Mouse (Mus musculus) left cerebral cortex, adult 18-20 months (tissue): ENCODE results near the gene Acaca. TPM values are rescaled to one million over a fixed set of nuclear protein-coding genes. Genes with fewer than 3 reads are reported as not detected.
A peak's percentile ranks its signal among the peaks of the same experiment; 100 is the strongest.

ENCODE experiments used
- DNase-seq, 2 experiments: peaks; one replicate each; pipeline ENCODE4 v3.0.0; 2021 to 2022; ENCODE audit warnings: low spot score in 2 of 2, mixed read lengths in 1 of 2
- total RNA-seq, 2 experiments: library from RNA; stranded (reverse); gene quantifications; 2 replicates each; pipeline ENCODE4 v1.2.3; 2021

Acaca gene
- total RNA-seq, 2 experiments from 2014 or later, result 81.4 to 90.2 TPM

- no peak for DNase-seq
These were observed 76.3 kb downstream of the Acaca start for GRCm38 (mm10) chr11:84205776-84206175.

- DNase-seq, result no peak
These were observed 81.4 kb downstream of the Acaca start for GRCm38 (mm10) chr11:84210876-84211275.

GRCm38 (mm10) chr11:84218951-84219350, 89.5 kb downstream of the Acaca start:
- no peak for DNase-seq

- DNase-seq, result peak; percentile 49 to 63
These were observed 114.1 kb downstream of the Acaca start for GRCm38 (mm10) chr11:84243562-84243961.

GRCm38 (mm10) chr11:84247370-84247769, 117.9 kb downstream of the Acaca start:
- DNase-seq, result no peak

- DNase-seq, result no peak
These were observed 121.7 kb downstream of the Acaca start for GRCm38 (mm10) chr11:84251170-84251569.

- DNase-seq, result no peak
These were observed 123.0 kb downstream of the Acaca start for GRCm38 (mm10) chr11:84252425-84252824.

GRCm38 (mm10) chr11:84255879-84256278, 126.4 kb downstream of the Acaca start:
- DNase-seq, result no peak

- DNase-seq, result no peak
These were observed 128.7 kb downstream of the Acaca start for GRCm38 (mm10) chr11:84258053-84258710.

GRCm38 (mm10) chr11:84264490-84264889, 135.0 kb downstream of the Acaca start:
- DNase-seq, result no peak

- DNase-seq, result no peak
These were observed 138.6 kb downstream of the Acaca start for GRCm38 (mm10) chr11:84268068-84268467.

- no peak for DNase-seq
These were observed 141.0 kb downstream of the Acaca start for GRCm38 (mm10) chr11:84270511-84270910.

GRCm38 (mm10) chr11:84271948-84272347, 142.5 kb downstream of the Acaca start:
- no peak for DNase-seq

GRCm38 (mm10) chr11:84272574-84272973, 143.1 kb downstream of the Acaca start:
- DNase-seq, result no peak

GRCm38 (mm10) chr11:84276979-84277378, 147.5 kb downstream of the Acaca start:
- no peak for DNase-seq

GRCm38 (mm10) chr11:84281280-84281679, 151.8 kb downstream of the Acaca start:
- peak; percentile 42 to 44 for DNase-seq

GRCm38 (mm10) chr11:84282944-84283703, 153.7 kb downstream of the Acaca start:
- DNase-seq, result no peak

GRCm38 (mm10) chr11:84290781-84291180, 161.3 kb downstream of the Acaca start:
- no peak for DNase-seq

GRCm38 (mm10) chr11:84292532-84292931, 163.1 kb downstream of the Acaca start:
- no peak for DNase-seq

- DNase-seq, result no peak
These were observed 163.8 kb downstream of the Acaca start for GRCm38 (mm10) chr11:84293288-84293687.

GRCm38 (mm10) chr11:84296337-84296736, 166.9 kb downstream of the Acaca start:
- no peak for DNase-seq

GRCm38 (mm10) chr11:84305474-84305873, 176.0 kb downstream of the Acaca start:
- DNase-seq, result no peak
